Mouse (Mus musculus) cerebellum, adult 2 months (tissue): ENCODE results near the gene Chil1.

Source experiments
- CTCF ChIP-seq: fragments of 200-500 bp; IDR thresholded peaks from 2 replicates; pipeline ENCODE4 v1.5.1; 2011; ENCODE audit warnings: low read depth, mild to moderate bottlenecking, control low read depth, low read length, moderate library complexity, borderline replicate concordance; ENCODE audit not compliant: insufficient read depth
- POLR2A ChIP-seq: fragments of 200-500 bp; IDR thresholded peaks from 2 replicates; pipeline ENCODE4 v1.6.1; 2011; ENCODE audit warnings: low read length, control low read depth, borderline replicate concordance; ENCODE audit not compliant: insufficient read depth

- TF ChIP-seq CTCF (no peak), POLR2A (no peak)
Measured at GRCm38 (mm10) chr1:134163476-134163875, 18.5 kb upstream of the Chil1 start.
